Mouse (Mus musculus) R1 (cell line): ENCODE measurements around the gene Anks1.

Experiments
- DNase-seq: peaks from one replicate; pipeline ENCODE4 v3.0.0-alpha.2; 2018; ENCODE audit warnings: low read depth, low spot score

Gene Anks1

GRCm38 (mm10) chr17:27908888-27909621, at the start of gene Anks1:
Anks1 (plus strand) TSS chr17:27909306.
- peak; percentile 88 for DNase-seq

- no peak for DNase-seq
Measured at GRCm38 (mm10) chr17:27865461-27865860, 43.6 kb upstream of the Anks1 start.

- DNase-seq, result no peak
Measured at GRCm38 (mm10) chr17:27866737-27867136, 42.4 kb upstream of the Anks1 start.

GRCm38 (mm10) chr17:27871851-27872250, 37.3 kb upstream of the Anks1 start:
- no peak for DNase-seq

GRCm38 (mm10) chr17:27873583-27873982, 35.5 kb upstream of the Anks1 start:
- no peak for DNase-seq

- no peak for DNase-seq
Measured at GRCm38 (mm10) chr17:27874510-27874909, 34.6 kb upstream of the Anks1 start.

- DNase-seq, result peak; percentile 60
Measured at GRCm38 (mm10) chr17:27881518-27881917, 27.6 kb upstream of the Anks1 start.

- DNase-seq, result no peak
Measured at GRCm38 (mm10) chr17:27883129-27883528, 26.0 kb upstream of the Anks1 start.

GRCm38 (mm10) chr17:27883994-27884393, 25.1 kb upstream of the Anks1 start:
- DNase-seq, result no peak

- no peak for DNase-seq
Measured at GRCm38 (mm10) chr17:27886499-27887210, 22.5 kb upstream of the Anks1 start.

- DNase-seq, result peak; percentile 95
Measured at GRCm38 (mm10) chr17:27907512-27908205, 1.4 kb upstream of the Anks1 start.

GRCm38 (mm10) chr17:27908206-27908887, 759 bp upstream of the Anks1 start:
- DNase-seq, result peak; percentile 25

- DNase-seq, result peak; percentile 43
Measured at GRCm38 (mm10) chr17:27909622-27910500, 755 bp downstream of the Anks1 start, which contains the start of gene Taf11. Taf11 (minus strand) TSS chr17:27909844.

- DNase-seq, result no peak
Measured at GRCm38 (mm10) chr17:27911371-27911770, 2.3 kb downstream of the Anks1 start.

- no peak for DNase-seq
Measured at GRCm38 (mm10) chr17:27914742-27915141, 5.6 kb downstream of the Anks1 start.

- no peak for DNase-seq
Measured at GRCm38 (mm10) chr17:27916366-27916765, 7.3 kb downstream of the Anks1 start.

- no peak for DNase-seq
Measured at GRCm38 (mm10) chr17:27920676-27921075, 11.6 kb downstream of the Anks1 start.

GRCm38 (mm10) chr17:27922174-27922712, 13.1 kb downstream of the Anks1 start:
- no peak for DNase-seq

GRCm38 (mm10) chr17:27925054-27925453, 15.9 kb downstream of the Anks1 start:
- DNase-seq, result no peak

GRCm38 (mm10) chr17:27925504-27925903, 16.4 kb downstream of the Anks1 start:
- no peak for DNase-seq
